Mouse (Mus musculus): ENCODE results near the gene Afg1l.

DNA sequence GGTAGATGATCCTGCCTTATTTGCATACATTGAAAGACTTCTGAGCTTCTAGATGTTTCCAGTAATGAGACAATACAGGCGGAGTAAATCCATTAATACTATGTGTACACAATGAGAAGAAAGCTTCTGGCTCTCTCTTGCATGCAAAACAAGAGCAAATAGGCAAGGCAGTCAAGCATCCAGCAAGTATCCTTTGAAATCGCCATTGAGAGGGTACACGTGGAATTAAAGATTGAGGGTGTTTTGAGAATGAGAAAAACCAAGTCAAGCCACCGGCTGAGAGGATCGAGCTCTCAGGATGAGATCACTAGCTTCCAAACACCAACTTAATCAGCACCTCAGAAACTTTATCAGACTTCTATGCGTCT, 138.0 kb downstream of the Afg1l start:
- TF ChIP-seq POLR2A (IDR thresholded peaks at IDR 0.05; ENCODE audit: low read depth, low read length) (no peak), CTCF (conservative IDR thresholded peaks at IDR 0.05; ENCODE audit: insufficient read depth, insufficient read length, low read depth, low read length) (no peak)

All from kidney, adult 2 months (tissue).